Mouse (Mus musculus) MEL (cell line): ENCODE measurements around the gene Acaca. TPM values are rescaled to one million over a fixed set of nuclear protein-coding genes. Genes with fewer than 3 reads are reported as not detected.

Source experiments
- DNase-seq: peaks from one replicate; pipeline ENCODE4 v3.0.0; 2011; ENCODE audit warnings: low read depth, low spot score
- H3K27ac ChIP-seq: 2 replicates; pipeline ENCODE4 v1.5.1; 2012; ENCODE audit warnings: low read depth, mild to moderate bottlenecking, control low read depth, low read length, moderate library complexity; ENCODE audit not compliant: control insufficient read depth
- H3K27me3 ChIP-seq, 2 experiments: fragments of 150-350 bp in 1 of 2; sonication (generic) in 1 of 2; 2 replicates each; pipeline ENCODE4 v1.6.1; 2012; ENCODE audit warnings: low read length in 2 of 2, mild to moderate bottlenecking in 2 of 2, improper control_type of control experiment in 1 of 2, moderate library complexity in 1 of 2; ENCODE audit not compliant: insufficient read depth in 2 of 2, control insufficient read depth in 1 of 2
- H3K36me3 ChIP-seq, 2 experiments: 2 replicates each; pipeline ENCODE4 v1.6.1; 2012 to 2014; ENCODE audit warnings: low read length in 2 of 2, improper control_type of control experiment in 1 of 2, inconsistent platforms in 1 of 2, mild to moderate bottlenecking in 1 of 2; ENCODE audit not compliant: insufficient read depth in 2 of 2, control insufficient read depth in 1 of 2
- H3K4me1 ChIP-seq, 2 experiments: fragments of 150-350 bp in 1 of 2; sonication (generic) in 1 of 2; 2 replicates each; pipeline ENCODE4 v1.6.1; 2012; ENCODE audit warnings: low read length in 2 of 2, improper control_type of control experiment in 1 of 2, mild to moderate bottlenecking in 1 of 2; ENCODE audit not compliant: insufficient read depth in 2 of 2, control insufficient read depth in 1 of 2
- H3K4me3 ChIP-seq, 2 experiments: fragments of 150-350 bp in 1 of 2; sonication (generic) in 1 of 2; 2 replicates each; pipeline ENCODE4 v1.5.1; 2012; ENCODE audit warnings: low read depth in 2 of 2, low read length in 2 of 2, mild to moderate bottlenecking in 2 of 2, moderate library complexity in 2 of 2, control low read depth in 1 of 2, improper control_type of control experiment in 1 of 2; ENCODE audit not compliant: control insufficient read depth in 1 of 2, insufficient read depth in 1 of 2
- H3K79me2 ChIP-seq: 2 replicates; pipeline ENCODE4 v1.6.1; 2012; ENCODE audit warnings: mild to moderate bottlenecking, low read length, moderate library complexity; ENCODE audit not compliant: control insufficient read depth, poor library complexity, insufficient read depth
- H3K9ac ChIP-seq: 2 replicates; pipeline ENCODE4 v1.6.1; 2012; ENCODE audit warnings: low read depth, mild to moderate bottlenecking, control low read depth, low read length, moderate library complexity; ENCODE audit not compliant: control insufficient read depth, poor library complexity, severe bottlenecking
- H3K9me3 ChIP-seq: fragments of 150-350 bp; sonication (generic); replicated peaks from 2 replicates; pipeline ENCODE4 v1.6.1; 2012; ENCODE audit warnings: mild to moderate bottlenecking, low read length, improper control_type of control experiment, moderate library complexity; ENCODE audit not compliant: insufficient read depth
- CHD1 ChIP-seq: IDR thresholded peaks from 2 replicates; pipeline ENCODE4 v1.6.1; 2012; ENCODE audit warnings: low read depth, mild to moderate bottlenecking, inconsistent platforms, low read length, improper control_type of control experiment
- E2F4 ChIP-seq: IDR thresholded peaks from 2 replicates; pipeline ENCODE4 v1.6.1; 2011; ENCODE audit warnings: low read depth, low read length, improper control_type of control experiment, borderline replicate concordance
- ETS1 ChIP-seq: IDR thresholded peaks from 2 replicates; pipeline ENCODE4 v1.6.1; 2012; ENCODE audit warnings: low read depth, mild to moderate bottlenecking, inconsistent platforms, low read length, improper control_type of control experiment, moderate library complexity
- GATA1 ChIP-seq: IDR thresholded peaks from 2 replicates; pipeline ENCODE4 v1.6.1; 2011; ENCODE audit warnings: low read depth, low read length, improper control_type of control experiment
- HCFC1 ChIP-seq: IDR thresholded peaks from 2 replicates; pipeline ENCODE4 v1.6.1; 2012; ENCODE audit warnings: low read depth, mild to moderate bottlenecking, inconsistent platforms, low read length, improper control_type of control experiment, moderate library complexity
- JUND ChIP-seq: IDR thresholded peaks from 2 replicates; pipeline ENCODE4 v1.6.1; 2011; ENCODE audit warnings: low read depth, mild to moderate bottlenecking, improper control_type of control experiment, low read length
- KAT2A ChIP-seq: conservative IDR thresholded peaks from 2 replicates; pipeline ENCODE4 v1.6.1; 2012; ENCODE audit warnings: low read depth, low read length, improper control_type of control experiment, inconsistent platforms
- MAFK ChIP-seq: IDR thresholded peaks from 2 replicates; pipeline ENCODE4 v1.6.1; 2011; ENCODE audit warnings: low read depth, mild to moderate bottlenecking, low read length, improper control_type of control experiment, borderline replicate concordance
- MYB ChIP-seq: IDR thresholded peaks from 2 replicates; pipeline ENCODE4 v1.6.1; 2011; ENCODE audit warnings: mild to moderate bottlenecking, low read depth, low read length, improper control_type of control experiment
- MYC ChIP-seq: IDR thresholded peaks from 2 replicates; pipeline ENCODE4 v1.6.1; 2011; ENCODE audit warnings: low read depth, mild to moderate bottlenecking, low read length, improper control_type of control experiment, moderate library complexity
- NELFE ChIP-seq: IDR thresholded peaks from 2 replicates; pipeline ENCODE4 v1.6.1; 2011; ENCODE audit warnings: low read depth, low read length, improper control_type of control experiment
- POLR2A ChIP-seq, 2 experiments: IDR thresholded peaks; 2 replicates each; pipeline ENCODE4 v1.6.1; 2011 to 2012; ENCODE audit warnings: low read length in 2 of 2, mild to moderate bottlenecking in 2 of 2, control low read depth in 1 of 2, improper control_type of control experiment in 1 of 2, low read depth in 1 of 2, moderate library complexity in 1 of 2; ENCODE audit not compliant: control insufficient read depth in 1 of 2, insufficient read depth in 1 of 2, poor library complexity in 1 of 2
- RCOR1 ChIP-seq: IDR thresholded peaks from 2 replicates; pipeline ENCODE4 v1.6.1; 2012; ENCODE audit warnings: low read depth, mild to moderate bottlenecking, inconsistent platforms, low read length, improper control_type of control experiment
- SIN3A ChIP-seq: IDR thresholded peaks from 2 replicates; pipeline ENCODE4 v1.6.1; 2012; ENCODE audit warnings: low read length, improper control_type of control experiment, inconsistent platforms
- TAL1 ChIP-seq: IDR thresholded peaks from 2 replicates; pipeline ENCODE4 v1.6.1; 2012; ENCODE audit warnings: mild to moderate bottlenecking, inconsistent platforms, low read length, moderate library complexity, mixed read lengths
- TBP ChIP-seq: IDR thresholded peaks from 2 replicates; pipeline ENCODE4 v1.8.0; 2011; ENCODE audit warnings: low read depth, low read length, improper control_type of control experiment
- UBTF ChIP-seq: IDR thresholded peaks from 2 replicates; pipeline ENCODE4 v1.6.1; 2012; ENCODE audit warnings: low read depth, mild to moderate bottlenecking, inconsistent platforms, low read length, improper control_type of control experiment, moderate library complexity, borderline replicate concordance; ENCODE audit not compliant: insufficient read depth
- ZC3H11A ChIP-seq: IDR thresholded peaks from 2 replicates; pipeline ENCODE4 v1.6.1; 2012; ENCODE audit warnings: low read depth, mild to moderate bottlenecking, inconsistent platforms, low read length, improper control_type of control experiment
- ZKSCAN1 ChIP-seq: IDR thresholded peaks from 2 replicates; pipeline ENCODE4 v1.6.1; 2012; ENCODE audit warnings: low read depth, mild to moderate bottlenecking, inconsistent platforms, low read length, improper control_type of control experiment, moderate library complexity
- ZMIZ1 ChIP-seq: IDR thresholded peaks from 2 replicates; pipeline ENCODE4 v1.6.1; 2012; ENCODE audit warnings: low read depth, mild to moderate bottlenecking, inconsistent platforms, low read length, improper control_type of control experiment, moderate library complexity
- polyA plus RNA-seq, 2 experiments: library from polyadenylated mRNA; stranded (reverse) in 1 of 2; unstranded in 1 of 2; fragments of >175 nt in 1 of 2; fragments of >200 nt in 1 of 2; gene quantifications; 2 replicates each; pipeline versions ENCODE4 v1.2.1 to v1.2.4; 2012; ENCODE audit warnings: low replicate concordance in 2 of 2, low read depth in 1 of 2; ENCODE audit not compliant: insufficient read length in 2 of 2, insufficient read depth in 1 of 2, missing spikeins in 1 of 2
- total RNA-seq: library from RNA; depleted of rRNA; stranded (reverse); fragments of 300-350 nt; gene quantifications from 2 replicates; pipeline ENCODE4 v1.2.3, GENCODE M21; 2012

Gene Acaca
- total and polyA plus RNA-seq, 3 experiments, result 32.0 to 52.0 (median 33.9) TPM

GRCm38 (mm10) chr11:84193249-84193648 is 63.8 kb downstream of the Acaca start:
- H3K4me1 ChIP-seq, result 0 out of 4 replicates have a peak, but pooled peaks cover 0 to 4% of the 10 kb centered on the region in 2 experiments
- peaks cover 20% of the 10 kb centered on the region for H3K79me2 ChIP-seq
- H3K9ac ChIP-seq, result no peak overlapping the region
- H3K4me3 ChIP-seq, result no peak overlapping the region
- no peaks in the 10 kb centered on the region for H3K27me3 ChIP-seq
- peaks cover 6 to 8% of the 10 kb centered on the region in 2 experiments for H3K36me3 ChIP-seq
- TF ChIP-seq SIN3A (no peak), ZMIZ1 (no peak), JUND (no peak), GATA1 (no peak), MAFK (no peak), MYB (no peak), TBP (no peak), KAT2A (no peak), E2F4 (no peak), HCFC1 (no peak), ZC3H11A (no peak), ETS1 (no peak), UBTF (no peak), TAL1 (no peak)
- H3K9me3 ChIP-seq, result no peaks in the 10 kb centered on the region
- H3K27ac ChIP-seq, result no peak overlapping the region
- no peak for DNase-seq

- H3K9me3 ChIP-seq, result no peaks in the 10 kb centered on the region
- H3K4me1 ChIP-seq, result 0 out of 4 replicates have a peak, but pooled peaks cover 0 to 4% of the 10 kb centered on the region in 2 experiments
- H3K9ac ChIP-seq, result no peak overlapping the region
- peaks cover 3 to 11% of the 10 kb centered on the region in 2 experiments; a peak in 3 of 4 replicates for H3K36me3 ChIP-seq
- H3K79me2 ChIP-seq, result peaks cover 13% of the 10 kb centered on the region; the same call in 1 of the 2 replicates
- TF ChIP-seq NELFE (no peak), CHD1 (no peak), ZC3H11A (no peak), MAFK (no peak), GATA1 (no peak), POLR2A (IDR thresholded peaks at IDR 0.05; ENCODE audit: control insufficient read depth in 1 of 2, insufficient read depth in 1 of 2, low read depth in 1 of 2, low read length in 2 of 2, poor library complexity in 1 of 2) (no peak), RCOR1 (no peak), MYC (no peak), ZKSCAN1 (no peak)
- TF ChIP-seq, all 39 proteins: peak for 0
- no peak for DNase-seq
- Histone ChIP-seq H3K27me3 (no peaks in the 10 kb centered on the region), H3K4me3 (no peak overlapping the region), H3K27ac (no peak overlapping the region)
These were observed 65.3 kb downstream of the Acaca start for GRCm38 (mm10) chr11:84194751-84195150.
